Mouse (Mus musculus): Measurements from ENCODE around the gene Polr1e.

DNA sequence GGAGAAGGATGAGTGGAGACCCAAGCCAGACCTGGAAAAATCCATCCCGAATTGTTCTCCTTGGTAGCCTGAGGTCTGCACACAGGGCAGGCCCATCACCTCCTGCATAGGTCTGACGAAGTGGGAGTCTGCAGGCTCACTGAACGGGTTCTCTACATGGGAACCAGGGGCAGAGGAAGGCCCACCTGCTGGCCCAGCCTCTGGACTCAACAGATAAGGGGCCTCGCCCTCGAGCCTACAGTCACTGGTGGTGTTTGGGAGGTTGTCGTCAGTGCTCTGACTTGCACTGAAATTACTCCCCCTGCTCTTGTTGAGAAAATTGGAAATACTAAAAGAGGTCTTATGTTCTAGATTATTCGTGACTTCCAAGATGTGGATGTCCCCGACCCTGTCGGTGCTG is 24.5 kb upstream of the Polr1e start:
- TF ChIP-seq POLR2A (IDR thresholded peaks at IDR 0.05; ENCODE audit: borderline replicate concordance, low read depth, low read length), result no peak
- no peak for TF ChIP-seq CTCF (IDR thresholded peaks at IDR 0.05; ENCODE audit: low read depth, low read length)

Measured in bone marrow macrophage, adult 2 months (primary cell).